Mouse (Mus musculus) bone marrow macrophage, adult 2 months (primary cell): ENCODE measurements at regions not wholly inside any gene's neighbourhood (a gene's known extent, or its start where the extent isn't known, plus 50 kb on each side); places are given as distances from the start of the nearest gene placed in this dataset.

Experiments used
- CTCF ChIP-seq: IDR thresholded peaks from 2 replicates; pipeline ENCODE4 v1.5.1; 2012; ENCODE audit warnings: low read depth, mild to moderate bottlenecking, low read length, moderate library complexity
- POLR2A ChIP-seq: IDR thresholded peaks from 2 replicates; pipeline ENCODE4 v1.6.1; 2012; ENCODE audit warnings: mild to moderate bottlenecking, low read depth, low read length, borderline replicate concordance

GRCm38 (mm10) chr4:55658904-55659303, 126.6 kb upstream of the Klf4 start:
- TF ChIP-seq CTCF = no peak
- TF ChIP-seq POLR2A = no peak
